Mouse (Mus musculus) CD8-positive naive resting alpha-beta T cell, adult 2 months (primary cell): ENCODE measurements around the gene Tmem120b.

Source experiments
- DNase-seq, 2 experiments: peaks; one replicate each; pipeline ENCODE4 v3.0.0; 2022; ENCODE audit warnings: low read depth in 2 of 2, low spot score in 2 of 2

The Tmem120b gene

GRCm38 (mm10) chr5:123139722-123140627 is 71.8 kb downstream of the Tmem120b start:
- peak in 1 of 2 experiments; percentile 53 for DNase-seq

GRCm38 (mm10) chr5:123140694-123141554 is 72.7 kb downstream of the Tmem120b start:
- peak; percentile 61 to 72 for DNase-seq

- DNase-seq, result no peak
Observed at GRCm38 (mm10) chr5:123141555-123142160, 73.4 kb downstream of the Tmem120b start.

DNA sequence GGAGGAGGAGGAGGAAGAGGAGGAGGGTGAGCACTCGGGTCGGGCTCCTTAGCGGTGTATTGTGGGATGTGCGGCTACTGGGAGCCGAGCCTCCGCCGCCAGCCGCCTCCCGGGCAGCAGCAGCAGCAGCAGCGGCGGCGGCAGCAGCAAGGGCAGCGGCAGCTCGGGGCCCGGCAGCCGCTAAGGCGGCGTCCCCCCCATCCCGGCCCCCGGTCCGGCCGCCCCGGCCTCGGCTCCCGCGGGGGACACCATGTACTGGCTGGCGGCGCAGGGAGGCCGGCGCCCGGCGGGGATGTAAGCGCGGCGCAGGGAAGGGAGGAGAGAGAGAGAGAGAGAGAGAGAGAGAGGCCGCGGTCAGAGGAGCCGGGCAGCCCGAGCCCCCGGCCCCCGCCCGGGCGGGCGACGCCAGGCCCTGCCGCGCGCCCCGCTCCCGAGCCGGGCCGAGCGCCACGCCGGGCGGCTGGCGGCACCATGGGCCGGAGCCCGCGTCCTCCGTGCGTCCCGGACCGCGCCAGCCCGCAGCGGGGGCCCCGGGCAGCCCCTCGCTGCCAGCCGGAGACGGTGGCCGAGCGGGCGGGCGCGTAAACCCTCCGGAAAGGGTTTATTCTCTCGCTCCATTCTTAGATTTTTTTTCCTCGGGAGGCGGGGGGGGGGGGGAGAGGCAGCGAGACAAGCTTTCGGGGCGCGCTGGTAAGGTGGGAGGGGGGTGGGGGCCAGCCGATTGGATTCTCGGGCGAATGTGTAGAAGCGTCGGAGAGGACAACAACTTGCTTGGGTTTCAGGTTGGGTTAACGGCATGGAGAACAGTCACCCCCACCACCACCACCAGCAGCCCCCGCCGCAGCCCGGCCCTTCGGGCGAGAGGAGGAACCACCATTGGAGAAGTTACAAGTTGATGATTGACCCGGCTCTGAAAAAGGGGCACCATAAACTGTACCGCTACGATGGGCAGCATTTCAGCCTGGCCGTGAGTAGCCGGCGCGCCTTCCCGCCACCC is 74.2 kb downstream of the Tmem120b start, which contains the start of gene Setd1b:
TSS of gene Setd1b (plus strand) at position 33 of the 997 bp plus-strand sequence.
- no peak for DNase-seq

DNA sequence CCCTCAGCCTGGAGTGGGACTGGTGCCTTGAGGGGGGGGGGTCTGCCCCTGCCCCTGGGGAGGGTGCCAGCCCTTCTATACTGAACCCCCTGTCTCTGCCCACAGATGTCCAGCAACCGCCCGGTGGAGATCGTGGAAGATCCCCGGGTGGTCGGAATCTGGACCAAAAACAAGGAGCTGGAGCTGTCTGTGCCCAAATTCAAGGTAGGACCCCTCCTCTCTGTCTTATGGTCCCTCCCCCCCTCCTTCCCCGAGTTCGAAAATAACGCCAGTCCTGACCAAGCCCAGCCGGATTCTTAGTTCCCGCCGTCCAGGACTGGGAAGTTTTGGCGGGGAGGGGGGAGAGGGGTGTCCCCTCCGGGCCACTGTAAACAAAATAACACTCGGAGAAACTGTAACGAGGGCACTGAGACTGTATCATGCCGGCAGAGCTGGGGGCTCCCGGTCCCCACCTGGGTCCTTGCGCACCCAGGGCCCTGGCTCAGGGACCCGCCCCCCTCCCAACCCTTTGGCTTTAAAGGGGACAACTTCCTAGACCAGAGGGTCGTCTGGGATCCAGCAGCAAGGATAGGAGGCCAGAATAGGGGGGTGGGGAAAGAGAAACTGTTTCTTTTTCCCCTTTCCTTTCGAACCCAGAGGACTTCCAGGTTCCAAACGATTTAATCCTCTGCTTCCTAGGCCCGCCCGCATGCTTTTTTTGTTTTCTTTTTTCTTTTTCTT is 75.2 kb downstream of the Tmem120b start:
- DNase-seq, result no peak

GRCm38 (mm10) chr5:123143971-123144745 is 75.9 kb downstream of the Tmem120b start:
- DNase-seq, result no peak

DNA sequence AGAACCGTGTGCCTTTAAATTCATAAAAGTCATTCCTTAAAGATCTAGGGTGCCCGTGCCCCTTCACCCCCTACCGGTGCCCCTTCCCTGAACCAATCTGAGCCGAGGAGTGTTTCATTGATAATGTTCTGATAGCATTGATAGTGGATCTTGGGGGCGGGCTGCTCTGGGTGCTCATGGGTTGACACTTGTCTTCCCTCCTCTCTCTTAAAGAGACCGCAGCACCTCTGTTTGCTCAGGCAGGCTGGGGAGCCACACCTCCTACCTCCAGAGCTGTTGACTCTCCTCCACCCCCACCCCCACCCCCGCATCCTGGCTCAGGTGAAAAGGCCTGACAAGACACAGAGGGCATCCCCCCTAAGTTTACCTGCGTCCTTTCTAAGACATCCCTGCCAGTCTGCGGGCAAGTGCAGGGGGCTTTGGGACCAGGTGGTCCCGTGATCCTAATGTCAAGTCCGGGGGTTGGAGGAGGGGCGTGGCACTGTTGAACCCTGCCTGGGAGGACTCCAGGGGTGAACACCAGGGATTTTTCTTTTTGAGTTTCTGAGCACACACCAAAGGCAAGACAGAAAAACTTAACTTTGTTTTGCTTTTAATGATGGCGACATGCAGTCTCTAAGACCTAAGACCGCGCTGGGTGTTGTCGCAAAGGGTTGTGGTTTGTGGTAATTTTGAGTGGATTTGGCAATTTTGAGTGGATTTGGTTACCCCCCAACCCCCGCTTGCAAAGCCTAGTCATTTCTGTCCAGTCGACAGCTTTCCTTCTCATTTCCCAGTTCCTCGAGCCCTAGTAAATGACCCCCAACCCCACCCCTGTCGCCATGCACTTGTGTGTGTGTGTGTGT is 76.8 kb downstream of the Tmem120b start:
- no peak for DNase-seq

DNA sequence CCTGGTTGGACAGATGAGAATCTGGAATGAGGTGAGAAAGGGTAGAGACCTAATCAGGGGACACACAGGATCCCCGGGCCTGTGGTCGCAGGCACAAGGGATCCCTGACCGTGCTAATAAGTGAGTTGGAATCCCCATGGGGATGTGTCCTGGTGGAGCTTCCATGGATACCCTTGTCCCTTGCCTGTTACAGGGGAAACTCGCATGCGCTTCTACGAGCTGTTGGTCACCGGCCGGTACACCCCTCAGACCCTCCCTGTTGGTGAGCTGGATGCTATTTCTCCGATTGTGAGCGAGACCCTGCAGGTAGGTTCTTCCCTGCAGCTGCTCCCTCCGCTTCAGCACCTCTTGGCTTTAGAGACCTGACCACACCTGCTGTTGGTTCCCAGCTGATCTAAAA is 78.1 kb downstream of the Tmem120b start:
- no peak for DNase-seq

GRCm38 (mm10) chr5:123147569-123147968 is 79.4 kb downstream of the Tmem120b start:
- no peak for DNase-seq

GRCm38 (mm10) chr5:123148073-123148722 is 80.0 kb downstream of the Tmem120b start:
- no peak for DNase-seq

GRCm38 (mm10) chr5:123149451-123150400 is 81.5 kb downstream of the Tmem120b start:
- peak; percentile 89 to 93 for DNase-seq

- peak; percentile 68 to 80 for DNase-seq
Observed at GRCm38 (mm10) chr5:123150641-123151040, 82.4 kb downstream of the Tmem120b start.

DNA sequence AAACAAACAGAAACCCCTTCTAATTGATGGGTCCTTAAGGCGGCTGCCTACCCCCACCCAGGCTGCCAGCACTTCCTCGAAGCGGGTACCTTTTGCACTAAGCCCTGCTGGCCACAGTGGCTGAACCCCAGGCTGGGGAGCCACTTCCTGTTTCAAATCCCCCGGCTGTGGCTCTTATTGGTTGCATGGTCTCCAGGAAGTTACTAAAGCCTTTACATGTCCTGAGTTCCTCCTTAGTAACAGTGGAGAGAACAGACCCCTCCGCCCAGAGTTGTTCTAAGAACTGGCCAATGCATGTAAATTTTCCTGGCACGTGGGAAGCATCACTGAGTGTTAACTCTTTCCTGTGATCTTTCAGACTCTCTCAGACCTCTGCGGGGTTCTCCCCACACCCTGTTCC is 82.9 kb downstream of the Tmem120b start:
- DNase-seq, result peak; percentile 45 to 70

DNA sequence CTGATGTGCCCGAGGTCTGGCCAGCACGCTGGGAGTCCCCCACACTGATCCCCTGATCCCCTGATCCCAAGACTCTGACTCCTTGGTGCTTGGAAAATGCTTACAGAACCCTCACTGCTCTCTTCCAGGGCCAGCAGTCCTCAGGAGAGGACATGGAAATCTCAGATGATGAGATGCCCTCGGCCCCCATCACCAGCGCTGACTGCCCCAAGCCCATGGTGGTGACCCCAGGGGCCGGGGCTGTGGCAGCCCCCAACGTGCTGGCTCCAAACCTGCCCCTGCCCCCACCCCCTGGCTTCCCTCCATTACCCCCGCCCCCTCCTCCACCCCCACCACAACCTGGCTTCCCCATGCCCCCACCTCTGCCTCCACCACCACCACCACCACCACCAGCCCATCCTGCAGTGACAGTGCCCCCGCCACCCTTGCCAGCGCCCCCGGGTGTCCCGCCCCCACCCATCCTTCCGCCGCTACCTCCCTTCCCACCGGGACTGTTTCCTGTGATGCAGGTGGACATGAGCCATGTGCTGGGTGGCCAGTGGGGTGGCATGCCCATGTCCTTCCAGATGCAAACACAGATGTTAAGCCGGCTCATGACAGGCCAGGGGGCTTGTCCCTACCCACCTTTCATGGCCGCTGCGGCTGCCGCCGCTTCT is 83.6 kb downstream of the Tmem120b start:
- no peak for DNase-seq

DNA sequence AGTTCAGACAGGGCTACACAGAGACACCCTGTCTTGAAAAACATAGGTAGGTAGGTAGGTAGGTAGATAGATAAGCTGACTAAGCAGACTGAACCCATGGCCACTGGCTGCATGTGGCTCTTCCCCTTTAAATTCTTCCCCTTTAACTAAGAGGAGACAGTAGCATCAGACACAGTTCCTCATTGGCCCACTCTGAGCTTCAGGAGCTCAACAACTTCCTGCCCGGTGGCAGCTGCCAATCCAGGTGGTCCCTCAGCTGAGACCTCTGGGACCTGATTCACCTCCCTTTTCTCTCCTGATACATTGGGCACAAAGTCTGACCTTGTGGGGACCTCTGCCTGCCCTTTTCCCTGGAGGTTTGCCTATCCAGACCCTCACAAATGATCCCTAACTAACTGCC is 84.7 kb downstream of the Tmem120b start:
- DNase-seq, result no peak

GRCm38 (mm10) chr5:123155425-123155824 is 87.2 kb downstream of the Tmem120b start:
- peak; percentile 74 to 80 for DNase-seq
